Mouse (Mus musculus): Measurements from ENCODE around the gene Sgcb.

GRCm38 (mm10) chr5:73637337-73638107, 10.1 kb downstream of the Sgcb start:
- peak; percentile 77 for TF ChIP-seq CTCF (IDR thresholded peaks at IDR 0.05)
- no peak for TF ChIP-seq POLR2A (IDR thresholded peaks at IDR 0.05; ENCODE audit: insufficient read depth, low read depth, low read length)
- TF ChIP-seq EP300 (IDR thresholded peaks at IDR 0.05; ENCODE audit: insufficient read depth, low read depth, low read length) = no peak

Measured in heart, adult 2 months (tissue).